Mouse (Mus musculus) embryonic facial prominence, embryonic 15.5 days (tissue): ENCODE results near the gene Pla2r1. TPM values are rescaled to one million over a fixed set of nuclear protein-coding genes. Genes with fewer than 3 reads are reported as not detected.

Source experiments
- ATAC-seq: fragments of 200-750 bp; cut with Nextera tagmentation; 2 replicates; pipeline ENCODE4 v1.8.0; 2017; ENCODE audit warnings: low read depth, moderate TSS enrichment; ENCODE audit not compliant: insufficient number of reproducible peaks, low FRiP score, low TSS enrichment
- H3K27ac ChIP-seq: fragments of 300-500 bp; sonication (generic); replicated peaks from 2 replicates; pipeline ENCODE4 v1.5.1; 2015; ENCODE audit warnings: mild to moderate bottlenecking, inconsistent platforms
- H3K27me3 ChIP-seq: fragments of 300-500 bp; sonication (generic); 2 replicates; pipeline ENCODE4 v1.6.1; 2015; ENCODE audit warnings: inconsistent platforms
- H3K36me3 ChIP-seq: fragments of 300-500 bp; sonication (generic); 2 replicates; pipeline ENCODE4 v1.6.1; 2015; ENCODE audit warnings: mild to moderate bottlenecking, inconsistent platforms
- H3K4me1 ChIP-seq: fragments of 300-500 bp; sonication (generic); 2 replicates; pipeline ENCODE4 v1.6.1; 2015; ENCODE audit warnings: inconsistent platforms
- H3K4me2 ChIP-seq: fragments of 300-500 bp; sonication (generic); replicated peaks from 2 replicates; pipeline ENCODE4 v1.6.1; 2015; ENCODE audit warnings: mild to moderate bottlenecking, inconsistent platforms
- H3K4me3 ChIP-seq: fragments of 300-500 bp; sonication (generic); replicated peaks from 2 replicates; pipeline ENCODE4 v1.5.1; 2015; ENCODE audit warnings: mild to moderate bottlenecking, inconsistent platforms
- H3K9ac ChIP-seq: fragments of 300-500 bp; sonication (generic); 2 replicates; pipeline ENCODE4 v1.6.1; 2015; ENCODE audit warnings: inconsistent platforms
- H3K9me3 ChIP-seq: fragments of 300-500 bp; sonication (generic); replicated peaks from 2 replicates; pipeline ENCODE4 v1.6.1; 2016; ENCODE audit warnings: inconsistent platforms
- WGBS: fragments of 180-500 bp; shearing (Covaris S2); methylation state at CpG from one replicate; pipeline ENCODE4 v1.1.7; 2015; 5-methylcytosine and 5-hydroxymethylcytosine counted together
- polyA plus RNA-seq: library from polyadenylated mRNA; unstranded; fragments of >200 nt; fragmentation: Nextera tagmentation; extraction: Ambion mirVana; gene quantifications from 2 replicates; pipeline ENCODE4 v1.2.1, GENCODE M21; 2015

Pla2r1 gene
- polyA plus RNA-seq, 1 experiment from 2014 or later, result 3.1 TPM

GRCm38 (mm10) chr2:60401694-60402093, 151.4 kb downstream of the Pla2r1 start:
- no peaks in the 10 kb centered on the region for H3K36me3 ChIP-seq
- H3K4me3 ChIP-seq, result no peak overlapping the region
- no peak overlapping the region for H3K9ac ChIP-seq
- no peaks in the 10 kb centered on the region for H3K27me3 ChIP-seq
- H3K9me3 ChIP-seq, result no peaks in the 10 kb centered on the region
- no peak for ATAC-seq
- 68% methylated on average over 5 of the region's 5 CpGs for whole genome bisulfite sequencing
- no peak overlapping the region for H3K27ac ChIP-seq
- no peak overlapping the region for H3K4me2 ChIP-seq
- H3K4me1 ChIP-seq, result no peaks in the 10 kb centered on the region

GRCm38 (mm10) chr2:60393786-60394185, 159.3 kb downstream of the Pla2r1 start:
- no peaks in the 10 kb centered on the region for H3K27me3 ChIP-seq
- no peaks in the 10 kb centered on the region for H3K36me3 ChIP-seq
- no peak overlapping the region for H3K27ac ChIP-seq
- H3K9ac ChIP-seq, result no peak overlapping the region
- H3K9me3 ChIP-seq, result no peaks in the 10 kb centered on the region
- 69% methylated on average over 6 of the region's 6 CpGs for WGBS
- no peaks in the 10 kb centered on the region for H3K4me1 ChIP-seq
- no peak overlapping the region for H3K4me2 ChIP-seq
- no peak overlapping the region for H3K4me3 ChIP-seq
- ATAC-seq, result no peak

GRCm38 (mm10) chr2:60392286-60392685, 160.8 kb downstream of the Pla2r1 start:
- ATAC-seq, result no peak

GRCm38 (mm10) chr2:60387363-60387762, 165.7 kb downstream of the Pla2r1 start:
- ATAC-seq, result no peak
- Histone ChIP-seq H3K4me1 (peaks cover 7% of the 10 kb centered on the region), H3K36me3 (no peaks in the 10 kb centered on the region), H3K4me2 (no peak overlapping the region), H3K4me3 (no peak overlapping the region), H3K9me3 (no peaks in the 10 kb centered on the region), H3K9ac (no peak overlapping the region), H3K27me3 (peaks cover 4% of the 10 kb centered on the region; the same call in 1 of the 2 replicates), H3K27ac (no peak overlapping the region)
- WGBS, result 70% methylated on average over 3 of the region's 3 CpGs

More at GRCm38 (mm10) chr2:60392286-60392685, 160.8 kb downstream of the Pla2r1 start:
- H3K36me3 ChIP-seq, result no peaks in the 10 kb centered on the region
- no peak overlapping the region for H3K4me3 ChIP-seq
- H3K4me1 ChIP-seq, result no peaks in the 10 kb centered on the region
- no peaks in the 10 kb centered on the region for H3K27me3 ChIP-seq
- 78% methylated on average over 4 of the region's 4 CpGs for whole genome bisulfite sequencing
- no peak overlapping the region for H3K4me2 ChIP-seq
- H3K9ac ChIP-seq, result no peak overlapping the region
- H3K27ac ChIP-seq, result no peak overlapping the region
- H3K9me3 ChIP-seq, result no peaks in the 10 kb centered on the region

GRCm38 (mm10) chr2:60386835-60387234, 166.3 kb downstream of the Pla2r1 start:
- peaks cover 6% of the 10 kb centered on the region; the same call in 1 of the 2 replicates for H3K27me3 ChIP-seq
- H3K4me1 ChIP-seq, result peaks cover 8% of the 10 kb centered on the region
- H3K4me3 ChIP-seq, result no peak overlapping the region
- no peak overlapping the region for H3K27ac ChIP-seq
- no peaks in the 10 kb centered on the region for H3K9me3 ChIP-seq
- H3K36me3 ChIP-seq, result no peaks in the 10 kb centered on the region
- H3K9ac ChIP-seq, result no peak overlapping the region
- H3K4me2 ChIP-seq, result no peak overlapping the region
- WGBS, result 81% methylated on average over 2 of the region's 2 CpGs
- ATAC-seq, result no peak

GRCm38 (mm10) chr2:60384763-60385085, 168.4 kb downstream of the Pla2r1 start:
- no peak for ATAC-seq
- Histone ChIP-seq H3K9ac (no peak overlapping the region), H3K36me3 (no peaks in the 10 kb centered on the region), H3K27ac (no peak overlapping the region), H3K4me1 (peaks cover 8% of the 10 kb centered on the region), H3K4me3 (no peak overlapping the region), H3K27me3 (peaks cover 6% of the 10 kb centered on the region; the same call in 1 of the 2 replicates), H3K4me2 (no peak overlapping the region), H3K9me3 (no peaks in the 10 kb centered on the region)

GRCm38 (mm10) chr2:60384083-60384762, 168.9 kb downstream of the Pla2r1 start:
- WGBS, result 36% methylated on average over 7 of the region's 7 CpGs
- Histone ChIP-seq H3K4me3 (no peak overlapping the region), H3K9ac (no peak overlapping the region), H3K27me3 (peaks cover 6% of the 10 kb centered on the region; the same call in 1 of the 2 replicates), H3K9me3 (no peaks in the 10 kb centered on the region), H3K27ac (no peak overlapping the region), H3K4me2 (no peak overlapping the region), H3K36me3 (no peaks in the 10 kb centered on the region), H3K4me1 (peaks cover 8% of the 10 kb centered on the region)
- no peak for ATAC-seq

GRCm38 (mm10) chr2:60382858-60383669, 170.0 kb downstream of the Pla2r1 start, which contains the start of gene Ly75:
Gene Ly75 (minus strand): TSS chr2:60383303.
- ATAC-seq, result peak; percentile 97
- peak within 1 kb of the TSS; percentile 92 for H3K4me2 ChIP-seq
- H3K9me3 ChIP-seq, result no peaks in the 10 kb centered on the region
- H3K4me1 ChIP-seq, result peaks cover 8% of the 10 kb centered on the region
- H3K4me3 ChIP-seq, result peak within 1 kb of the TSS; percentile 60
- no peak within 1 kb of the TSS for H3K27ac ChIP-seq
- H3K27me3 ChIP-seq, result peaks cover 6% of the 10 kb centered on the region; the same call in 1 of the 2 replicates
- H3K36me3 ChIP-seq, result no peaks in the 10 kb centered on the region
- under 1% methylated on average over 46 of the region's 46 CpGs for WGBS
- peak within 1 kb of the TSS; percentile 33; the same call in 1 of the 2 replicates for H3K9ac ChIP-seq

GRCm38 (mm10) chr2:60382346-60382745, 170.8 kb downstream of the Pla2r1 start:
- Histone ChIP-seq H3K36me3 (no peaks in the 10 kb centered on the region), H3K4me2 (peak overlapping the region; percentile 92), H3K9ac (no peak overlapping the region), H3K4me1 (peaks cover 8% of the 10 kb centered on the region), H3K4me3 (peak overlapping the region; percentile 60), H3K27me3 (peaks cover 6% of the 10 kb centered on the region; the same call in 1 of the 2 replicates), H3K27ac (no peak overlapping the region), H3K9me3 (no peaks in the 10 kb centered on the region)
- 73% methylated on average over 3 of the region's 3 CpGs for WGBS
- no peak for ATAC-seq

- no peak overlapping the region for H3K4me2 ChIP-seq
- peaks cover 2% of the 10 kb centered on the region; the same call in 1 of the 2 replicates for H3K27me3 ChIP-seq
- peaks cover under 1% of the 10 kb centered on the region; the same call in 1 of the 2 replicates for H3K4me1 ChIP-seq
- WGBS, result 70% methylated on average over 5 of the region's 5 CpGs
- H3K9me3 ChIP-seq, result no peaks in the 10 kb centered on the region
- H3K36me3 ChIP-seq, result no peaks in the 10 kb centered on the region
- ATAC-seq, result no peak
- no peak overlapping the region for H3K9ac ChIP-seq
- H3K27ac ChIP-seq, result no peak overlapping the region
- no peak overlapping the region for H3K4me3 ChIP-seq
Observed at GRCm38 (mm10) chr2:60377260-60377659, 175.8 kb downstream of the Pla2r1 start.

GRCm38 (mm10) chr2:60375608-60376107, 177.4 kb downstream of the Pla2r1 start:
- no peaks in the 10 kb centered on the region for H3K4me1 ChIP-seq
- no peak overlapping the region for H3K9ac ChIP-seq
- no peaks in the 10 kb centered on the region for H3K36me3 ChIP-seq
- H3K9me3 ChIP-seq, result no peaks in the 10 kb centered on the region
- 93% methylated on average over 15 of the region's 15 CpGs for WGBS
- no peak overlapping the region for H3K27ac ChIP-seq
- no peak for ATAC-seq
- H3K27me3 ChIP-seq, result no peaks in the 10 kb centered on the region
- H3K4me3 ChIP-seq, result no peak overlapping the region
- no peak overlapping the region for H3K4me2 ChIP-seq
